Mouse (Mus musculus): ENCODE measurements at regions not wholly inside any gene's neighbourhood (a gene's known extent, or its start where the extent isn't known, plus 50 kb on each side); places are given as distances from the start of the nearest gene placed in this dataset.

DNA sequence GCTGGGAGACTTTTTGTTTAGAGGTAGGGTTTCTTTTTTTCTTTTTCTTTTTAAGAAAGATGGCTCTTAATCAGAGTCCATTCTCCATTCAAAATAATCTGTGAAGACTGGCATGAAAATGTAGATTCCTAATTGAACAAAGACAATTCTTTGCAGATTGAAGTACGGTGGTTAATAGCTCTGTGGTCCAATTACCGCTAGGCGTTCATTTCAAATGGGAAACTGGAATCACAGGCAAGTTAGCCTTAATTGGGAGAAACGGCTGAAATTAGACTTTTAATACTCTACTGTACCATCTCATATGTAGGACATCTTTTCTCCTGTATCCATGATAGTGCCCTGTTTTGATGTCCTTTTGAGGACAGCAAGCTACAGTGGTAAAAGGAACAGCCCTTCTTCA is 61.2 kb downstream of the Ascl1 start:
- DNase-seq, result no peak

GRCm38 (mm10) chr10:87419940-87420385 is 73.5 kb downstream of the Ascl1 start:
- DNase-seq, result no peak

DNA sequence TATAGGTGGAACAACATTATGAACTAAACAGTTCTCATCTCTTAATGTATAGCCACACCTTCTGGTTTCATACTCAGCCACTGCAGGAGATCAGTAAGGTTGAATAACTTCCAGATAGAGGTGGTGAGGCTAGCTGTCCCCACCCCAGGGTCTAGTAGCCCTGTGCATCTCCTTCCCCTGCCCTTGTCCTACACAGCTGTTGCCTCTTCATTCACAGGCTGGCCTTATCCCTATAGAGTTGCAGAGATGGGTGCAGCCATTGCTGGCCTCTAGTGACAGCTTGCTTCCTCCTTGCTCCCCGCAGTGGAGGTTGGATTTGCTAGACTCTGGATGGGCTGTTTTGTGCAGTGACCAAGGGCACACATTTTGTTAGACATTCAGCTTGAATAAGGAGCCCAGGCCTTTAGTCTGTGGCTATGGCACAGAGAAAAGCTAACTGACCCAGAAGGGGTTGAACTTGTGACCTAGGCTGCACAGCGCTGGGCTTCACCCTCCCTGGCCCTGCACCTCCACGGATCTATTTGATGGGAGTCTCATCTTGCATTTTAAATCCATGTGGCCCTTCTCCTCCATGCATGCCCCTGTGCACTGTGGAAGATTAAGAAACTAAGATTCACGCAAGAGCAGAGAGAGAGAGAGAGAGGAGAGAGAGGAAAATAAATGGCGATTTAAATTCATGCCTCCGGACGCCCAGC is 74.1 kb downstream of the Ascl1 start:
- no peak for DNase-seq

DNA sequence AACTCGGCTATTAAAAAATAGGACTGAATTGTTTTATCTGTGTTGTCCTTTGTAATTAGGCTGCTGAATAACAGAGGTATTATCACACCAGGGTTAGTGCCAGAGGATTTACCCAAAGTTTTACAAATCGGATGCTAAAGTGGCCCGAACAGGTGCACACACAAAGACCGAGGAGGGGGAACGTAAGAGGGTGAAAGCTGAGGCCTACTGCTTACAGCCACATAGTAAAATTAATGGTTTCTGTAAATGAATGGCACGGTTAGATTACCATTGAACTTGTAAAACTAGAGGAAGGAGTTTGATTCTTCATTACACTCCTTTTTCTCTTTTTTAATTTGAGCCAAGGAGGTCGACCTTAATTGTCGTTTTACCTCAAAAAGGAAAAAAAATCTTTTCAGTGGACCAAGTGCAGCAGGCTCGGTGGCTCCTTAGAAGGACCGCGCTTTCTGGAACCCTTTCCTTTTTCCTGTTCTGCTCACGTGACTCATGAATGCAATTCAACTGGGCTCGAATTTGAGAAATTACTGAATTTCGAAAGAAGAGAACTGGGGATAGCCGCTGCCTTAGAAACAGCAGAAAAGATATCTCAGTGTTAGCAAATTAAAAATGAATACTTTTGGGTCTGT is 99.1 kb downstream of the Ascl1 start:
- no peak for DNase-seq

- no peak for DNase-seq
Measured at GRCm38 (mm10) chr10:87389148-87389547, 104.3 kb downstream of the Ascl1 start.

GRCm38 (mm10) chr10:87385276-87385675 is 108.2 kb downstream of the Ascl1 start:
- DNase-seq, result peak; percentile 30

DNA sequence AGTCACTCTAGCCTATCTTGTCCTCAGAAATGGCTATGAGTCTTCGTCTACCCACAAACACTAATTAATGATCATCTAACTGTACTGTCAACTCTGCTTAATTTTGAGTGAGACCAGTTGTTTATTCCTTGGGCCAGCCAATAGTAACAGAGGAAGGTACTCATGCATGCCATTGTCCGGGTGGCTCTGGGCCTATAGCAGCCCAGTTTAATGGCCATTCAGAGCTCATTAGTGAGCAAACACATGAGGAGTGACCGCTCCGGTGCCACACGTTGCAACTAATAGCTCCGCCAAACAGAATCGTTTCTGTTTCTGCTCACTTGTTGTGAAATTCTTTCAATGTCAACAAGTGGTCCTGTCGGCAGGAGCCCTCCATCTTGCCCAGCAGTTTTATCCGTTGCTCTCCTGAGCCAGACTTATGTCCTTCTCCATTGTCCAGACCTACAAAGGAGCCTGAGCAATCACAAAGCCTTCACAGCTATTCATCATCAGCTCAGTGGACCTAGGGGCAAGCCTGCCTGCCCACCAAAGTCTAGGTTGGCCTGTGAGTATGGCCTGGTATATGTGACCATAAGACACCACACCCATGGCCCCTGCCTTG is 108.8 kb downstream of the Ascl1 start:
- DNase-seq, result peak; percentile 25

GRCm38 (mm10) chr10:87351400-87352172 is 141.9 kb downstream of the Ascl1 start:
- DNase-seq, result no peak

DNA sequence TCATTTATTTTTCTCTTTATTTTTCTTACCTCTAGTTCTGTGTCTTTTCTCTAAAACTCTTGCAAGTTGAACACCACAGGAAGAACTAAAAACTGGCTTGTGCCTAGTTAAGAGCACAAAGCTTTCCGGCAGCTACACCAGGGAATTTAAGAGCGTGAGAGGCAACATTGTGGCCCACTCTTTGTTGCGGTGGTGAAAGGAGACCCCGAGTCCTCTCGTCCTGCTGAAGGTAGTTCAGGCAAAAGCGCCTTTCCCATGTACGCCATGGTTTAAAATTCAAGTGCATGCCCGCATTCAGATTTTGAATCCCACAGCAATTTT is 142.4 kb downstream of the Ascl1 start:
- no peak for DNase-seq

GRCm38 (mm10) chr10:87335176-87335575 is 158.3 kb downstream of the Ascl1 start:
- DNase-seq, result no peak

- no peak for DNase-seq
Measured at GRCm38 (mm10) chr10:87333311-87333710, 160.1 kb downstream of the Ascl1 start.

DNA sequence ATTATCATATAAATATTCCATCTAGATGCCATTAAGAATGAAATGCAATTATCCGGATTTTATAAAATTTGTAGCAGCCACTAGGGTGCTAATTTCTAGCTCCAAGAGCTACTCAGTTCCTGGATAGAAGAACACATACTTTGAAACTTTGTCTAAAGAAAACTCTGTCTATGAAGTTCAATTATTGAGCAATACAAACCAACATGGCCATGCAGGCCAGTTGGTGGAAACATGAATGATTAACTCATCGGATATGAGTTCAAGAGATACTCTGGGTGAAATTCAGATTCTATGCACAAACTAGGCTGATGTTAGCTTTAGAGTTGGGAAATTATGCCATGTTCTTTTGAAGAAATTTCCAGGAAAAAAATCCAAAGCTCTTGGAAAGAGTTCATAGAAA is 164.0 kb downstream of the Ascl1 start:
- no peak for DNase-seq

- no peak for DNase-seq
Measured at GRCm38 (mm10) chr10:87325769-87326168, 167.7 kb downstream of the Ascl1 start.

DNA sequence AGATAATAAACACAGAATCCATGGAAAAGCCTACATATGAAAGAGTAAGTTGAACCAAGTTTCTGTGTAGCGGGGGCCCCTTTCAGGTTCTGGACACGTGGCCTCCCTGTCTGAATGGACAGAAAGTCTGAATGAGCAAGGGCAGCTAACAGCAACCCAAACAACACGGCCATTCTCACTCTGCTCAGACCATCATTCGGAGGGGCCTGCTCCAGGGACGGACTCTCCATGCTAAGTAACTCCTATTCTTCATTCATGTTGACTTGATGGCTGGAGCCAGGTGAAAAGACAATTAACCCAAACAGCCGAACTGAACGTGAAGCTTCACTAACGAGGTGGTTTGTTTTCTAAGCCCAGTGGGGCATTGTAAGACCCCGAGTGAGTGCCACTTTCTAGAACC is 168.3 kb downstream of the Ascl1 start:
- DNase-seq, result no peak

- peak; percentile 69 for DNase-seq
Measured at GRCm38 (mm10) chr10:87309601-87310062, 183.8 kb downstream of the Ascl1 start.

GRCm38 (mm10) chr10:87308815-87309396 is 184.6 kb downstream of the Ascl1 start:
- no peak for DNase-seq

DNA sequence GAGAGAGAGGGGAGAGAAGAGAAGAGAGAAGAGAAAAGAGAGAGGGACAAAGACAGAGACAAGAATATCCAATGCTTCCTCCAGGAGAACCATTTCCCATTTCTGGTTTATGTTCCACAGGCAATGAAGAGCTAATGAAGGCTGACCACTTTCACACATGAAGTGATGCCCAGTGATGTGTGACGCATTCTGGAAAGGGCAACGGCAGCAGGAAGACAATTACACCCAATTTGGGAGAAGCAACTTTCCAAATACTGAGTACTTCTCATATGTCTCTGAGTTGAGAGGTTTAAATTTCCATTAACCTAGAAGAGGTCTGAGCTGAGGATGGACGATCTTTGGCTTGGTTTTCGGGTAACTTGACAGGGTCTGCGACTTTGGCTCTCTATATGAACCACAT is 196.3 kb downstream of the Ascl1 start:
- no peak for DNase-seq

- peak; percentile 48 for DNase-seq
Measured at GRCm38 (mm10) chr10:87293317-87293716, 200.1 kb downstream of the Ascl1 start.

GRCm38 (mm10) chr10:87286831-87287230 is 206.6 kb downstream of the Ascl1 start:
- no peak for DNase-seq

DNA sequence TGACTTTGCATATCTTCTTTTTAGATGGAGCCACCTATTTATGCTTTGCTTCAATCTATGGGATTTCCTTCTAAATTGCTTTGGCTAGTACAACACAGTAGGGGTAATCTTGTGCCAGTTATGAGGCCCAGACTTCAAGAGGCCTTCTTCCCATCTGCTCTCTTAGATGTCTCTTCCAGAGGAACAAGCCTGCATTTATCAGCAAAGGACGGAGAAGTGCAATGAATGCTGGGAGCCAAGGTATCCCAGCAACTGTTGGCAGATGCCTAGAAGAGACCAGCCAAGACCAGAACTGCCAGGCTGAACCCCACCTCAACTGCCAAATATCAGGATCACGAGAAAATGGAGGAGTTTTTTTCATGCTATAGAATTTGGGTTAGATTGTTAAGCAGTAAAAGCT is 209.2 kb downstream of the Ascl1 start:
- peak; percentile 53 for DNase-seq

Data from heart, adult 11 months (tissue).